Comparison of ENCODE assay signal across 18 mouse cellular contexts in the genomic region with DNA sequence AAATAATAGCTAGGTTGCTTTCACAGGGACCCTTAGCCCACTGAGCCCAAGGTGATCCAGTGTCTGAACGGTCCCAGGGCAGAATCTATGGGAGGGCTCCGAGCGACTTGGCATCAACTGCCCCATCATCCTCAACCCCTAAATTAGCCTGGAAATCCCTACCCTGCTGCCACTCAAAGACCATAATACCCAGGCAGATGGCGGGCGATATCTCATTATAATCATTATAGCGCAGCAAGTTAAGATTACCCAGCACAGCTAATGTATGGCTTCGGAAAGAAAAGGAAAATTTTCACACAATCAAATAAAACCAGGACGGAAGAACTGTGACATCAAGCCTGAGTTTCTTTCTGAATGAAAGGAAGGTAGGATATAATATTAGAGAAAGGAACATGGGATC. TPM values are rescaled to one million over a fixed set of nuclear protein-coding genes. Genes with fewer than 3 reads are reported as not detected.
DNase-seq lines count a peak whose midpoint lies in the region; ATAC-seq and TF ChIP-seq lines count a peak whose summit lies in the region.
"Had no signal": no experiment of that assay in that cellular context is flagged by ENCODE, and none has a peak within 500 bp of the region (broad histone marks: within the 10 kb centered on the region; RNA-seq: fewer than 3 reads in every experiment).

No protein-coding gene starts in this region.

- H3K4me1 ChIP-seq in heart, embryonic 13.5 days = peaks cover 88% of the 10 kb centered on the region
- peaks cover 72 to 77% of the 10 kb centered on the region in 2 experiments for H3K4me1 ChIP-seq in liver, embryonic 14.5 days (replicated peaks; ENCODE audit: control insufficient read depth in 2 of 2, insufficient read depth in 2 of 2, low read length in 1 of 2)
- peaks cover 24% of the 10 kb centered on the region for H3K4me1 ChIP-seq in stomach, postnatal 0 days (replicated peaks; ENCODE audit: control insufficient read depth, insufficient read depth)

- no peaks in the 10 kb centered on the region for H3K36me3 ChIP-seq in heart, embryonic 13.5 days
- H3K36me3 ChIP-seq in liver, embryonic 14.5 days (replicated peaks; ENCODE audit: control insufficient read depth, insufficient read depth, low read depth) = peaks cover 25% of the 10 kb centered on the region
- no peaks in the 10 kb centered on the region for H3K36me3 ChIP-seq in stomach, postnatal 0 days (ENCODE audit: control insufficient read depth, insufficient read depth, low read length)
- H3K36me3 ChIP-seq: limb, embryonic 13.5 days had no signal

- H3K27me3 ChIP-seq in heart, embryonic 13.5 days (replicated peaks) = no peaks in the 10 kb centered on the region
- no peaks in the 10 kb centered on the region for H3K27me3 ChIP-seq in liver, embryonic 14.5 days (ENCODE audit: control insufficient read depth, insufficient read depth, low read length)
- H3K27me3 ChIP-seq in stomach, postnatal 0 days (ENCODE audit: control insufficient read depth, insufficient read depth, low read length) = no peaks in the 10 kb centered on the region
- H3K27me3 ChIP-seq: limb, embryonic 13.5 days had no signal

- H3K27ac ChIP-seq in heart, embryonic 13.5 days (replicated peaks) = peak overlapping the region; percentile 96
- peak overlapping the region; percentile 97 for H3K27ac ChIP-seq in liver, embryonic 14.5 days
- H3K27ac ChIP-seq in stomach, postnatal 0 days (replicated peaks) = peak overlapping the region; percentile 53
- H3K27ac ChIP-seq: limb, embryonic 13.5 days had no signal

- 0 out of 2 replicates have a peak overlapping the region, but pooled peaks have one; percentile 39 for H3K4me2 ChIP-seq in heart, embryonic 13.5 days
- peak overlapping the region; percentile 82 for H3K4me2 ChIP-seq in liver, embryonic 14.5 days (ENCODE audit: low read depth)
- H3K4me2 ChIP-seq in stomach, postnatal 0 days (replicated peaks; ENCODE audit: low read depth) = no peak overlapping the region
- H3K4me2 ChIP-seq: limb, embryonic 13.5 days had no signal

- no peak overlapping the region for H3K9ac ChIP-seq in heart, embryonic 13.5 days
- peak overlapping the region; percentile 95; the same call in 1 of the 2 replicates for H3K9ac ChIP-seq in liver, embryonic 14.5 days (replicated peaks)
- H3K9ac ChIP-seq in stomach, postnatal 0 days (ENCODE audit: low read length) = no peak overlapping the region
- H3K9ac ChIP-seq: limb, embryonic 13.5 days had no signal

- no peak for ATAC-seq in heart, embryonic 13.5 days (ENCODE audit: extremely low read depth, insufficient number of reproducible peaks, low FRiP score, low TSS enrichment)
- ATAC-seq in liver, embryonic 14.5 days (ENCODE audit: insufficient read depth) = no peak
- ATAC-seq in stomach, postnatal 0 days (ENCODE audit: low FRiP score, low TSS enrichment) = no peak
- no peak for ATAC-seq in granulocyte monocyte progenitor cell, adult 5-6 weeks (replicated peaks; ENCODE audit: poor library complexity, severe bottlenecking)
- ATAC-seq: hindbrain, embryonic 16.5 days; intestine, postnatal 0 days had no signal

- 88% methylated on average over 8 of the region's 8 CpGs for WGBS in heart, embryonic 13.5 days
- 78% methylated on average over 8 of the region's 8 CpGs for WGBS in liver, embryonic 14.5 days (ENCODE audit: insufficient replicate concordance)
- 96% methylated on average over 8 of the region's 8 CpGs for WGBS in stomach, postnatal 0 days

- no peak for TF ChIP-seq EP300 in liver, embryonic 14.5 days (IDR thresholded peaks at IDR 0.05; ENCODE audit: low read depth)
- no peak for TF ChIP-seq EP300 in stomach, postnatal 0 days (optimal IDR thresholded peaks at IDR 0.05)

- no peak for TF ChIP-seq CTCF in liver, embryonic 14.5 days (IDR thresholded peaks at IDR 0.05; ENCODE audit: low read depth)
- no peak for TF ChIP-seq CTCF in stomach, postnatal 0 days (IDR thresholded peaks at IDR 0.05; ENCODE audit: low read depth)

- intact Hi-C loops in heart, postnatal 10 days (cut with DNase I) = no loop called here

- DNase-seq in heart, postnatal 10 days = no peak
- DNase-seq in retina, adult 2 months (ENCODE audit: low read depth, low spot score) = peak; percentile 53
- no peak for DNase-seq in retina, embryonic 14.5 days (ENCODE audit: low spot score)
- no peak for DNase-seq in liver, embryonic 14.5 days (ENCODE audit: low read depth in 3 of 3, low spot score in 3 of 3)
- DNase-seq in stomach, postnatal 0 days (ENCODE audit: low spot score) = no peak
- no peak for DNase-seq in spleen, postnatal 36 days (ENCODE audit: low spot score in 2 of 2)
- DNase-seq: adrenal gland, postnatal 25 days; cerebellum, adult 9-11 months; kidney, postnatal 25 days; layer of hippocampus, adult 9-11 months; lung, postnatal 10 days; right cerebral cortex, postnatal 25 days; thymus, postnatal 4 days had no signal

- H3K9me3 ChIP-seq in heart, embryonic 13.5 days = no peaks in the 10 kb centered on the region
- H3K9me3 ChIP-seq in liver, embryonic 14.5 days (ENCODE audit: control insufficient read depth, low read length) = no peaks in the 10 kb centered on the region
- H3K9me3 ChIP-seq in stomach, postnatal 0 days (ENCODE audit: control insufficient read depth, low read length) = no peaks in the 10 kb centered on the region
- H3K9me3 ChIP-seq: limb, embryonic 13.5 days had no signal

- H3K4me3 ChIP-seq in heart, embryonic 13.5 days = no peak overlapping the region
- no peak overlapping the region for H3K4me3 ChIP-seq in liver, embryonic 14.5 days (ENCODE audit: insufficient read depth in 1 of 2, low read depth in 2 of 2, low read length in 2 of 2)
- H3K4me3 ChIP-seq in stomach, postnatal 0 days (ENCODE audit: low read depth, low read length) = no peak overlapping the region
- H3K4me3 ChIP-seq: limb, embryonic 13.5 days had no signal

RNA-seq across cellular contexts. Expression of gene B4galt1, which starts 5.6 kb away (rescaled TPM):
- polyA plus RNA-seq in heart, embryonic 13.5 days (2015; fragmentation: Nextera tagmentation; extraction: Ambion mirVana) = 46.2 and 48.1 TPM in 2 replicates
- 100 to 1,000 TPM in 1 of 2 experiments, 10 to 100 TPM in 1; 95.5 to 103 TPM for total RNA-seq in heart, postnatal 10 days (2021)
- 13.3 and 14.3 TPM in 2 replicates for polyA plus RNA-seq in liver, embryonic 14.5 days (2012; rRNA removed)
- polyA plus RNA-seq in liver, embryonic 14.5 days (2014; fragmentation: Nextera tagmentation; extraction: Ambion mirVana) = 30.3 and 31.2 TPM in 2 replicates
- 34.3 and 35.0 TPM in 2 replicates for polyA plus RNA-seq in stomach, postnatal 0 days (2015; fragmentation: Nextera tagmentation; extraction: Ambion mirVana)
- total RNA-seq in granulocyte monocyte progenitor cell, adult 5-6 weeks (2014; fragmentation: Nextera tagmentation) = 74.8 and 78.1 TPM in 2 replicates
- total RNA-seq in granulocyte monocyte progenitor cell, adult 5-6 weeks (2017) = 45.0 and 45.5 TPM in 2 replicates
